Mouse (Mus musculus) neutrophil, adult 83 days (primary cell): ENCODE measurements around the gene Hs6st3. TPM values are rescaled to one million over a fixed set of nuclear protein-coding genes. Genes with fewer than 3 reads are reported as not detected.

ENCODE experiments used
- total RNA-seq, 2 experiments: library from RNA; stranded (reverse); gene quantifications; one replicate each; pipeline ENCODE4 v1.2.4; 2023

The Hs6st3 gene
- not detected for total RNA-seq

GRCm38 (mm10) chr14:119137906-119138785 is at the start of gene Hs6st3:
TSS of gene Hs6st3 (plus strand) at chr14:119138341.

DNA sequence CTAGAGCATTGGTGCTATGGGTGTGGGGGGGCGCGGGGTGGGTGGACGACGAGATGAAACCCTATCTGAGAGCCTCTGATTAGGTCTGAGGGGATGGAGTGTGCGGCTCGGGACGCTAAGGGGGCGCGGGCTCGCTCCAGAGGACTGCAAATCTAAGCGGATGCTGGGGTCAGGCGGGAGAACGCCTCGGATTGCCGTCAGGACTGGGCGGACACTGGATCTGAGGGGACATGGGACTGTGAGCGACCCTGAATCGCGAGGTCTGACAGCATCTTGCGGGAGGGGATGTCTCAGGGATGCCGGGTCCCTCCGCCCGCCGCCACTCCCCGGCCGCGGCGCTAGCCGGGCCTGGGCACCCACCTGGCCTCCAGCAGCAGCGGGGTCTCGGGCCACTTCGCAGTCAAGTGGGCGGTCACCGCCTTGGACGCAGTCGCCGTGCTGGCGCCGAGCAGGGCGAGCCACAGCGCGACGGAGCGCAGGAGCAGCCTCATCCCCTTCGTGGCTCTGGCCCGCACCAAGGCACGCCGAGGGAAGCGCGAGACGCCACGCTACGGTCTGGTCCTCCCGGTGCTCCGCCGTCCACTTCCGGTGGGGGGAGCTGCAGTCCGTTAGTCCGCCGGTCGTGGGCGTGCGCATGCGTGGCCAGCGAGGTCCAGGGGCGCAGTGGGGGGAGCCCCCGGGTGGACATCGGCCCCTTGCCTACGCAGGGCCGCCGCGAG is 39.1 kb upstream of the Hs6st3 start, which contains the start of gene Uggt2:
TSS of gene Uggt2 (minus strand) at position 580 of the 719 bp plus-strand sequence.

Other genes with a start within 250 kb of the Hs6st3 start
- under 1 TPM; 0.09 to 0.11 TPM for gene Dzip1, start 212.9 kb upstream of the Hs6st3 start, total RNA-seq
- gene Dnajc3, start 200.4 kb upstream of the Hs6st3 start, total RNA-seq, result 10 to 100 TPM; 26.4 to 28.6 TPM
- gene Uggt2, start 38.9 kb upstream of the Hs6st3 start, total RNA-seq, result 1 to 10 TPM in 1 of 2 experiments, under 1 TPM in 1; 0.42 to 1.1 TPM